Comparison of ENCODE assay signal across 8 mouse cellular contexts in the genomic region with DNA sequence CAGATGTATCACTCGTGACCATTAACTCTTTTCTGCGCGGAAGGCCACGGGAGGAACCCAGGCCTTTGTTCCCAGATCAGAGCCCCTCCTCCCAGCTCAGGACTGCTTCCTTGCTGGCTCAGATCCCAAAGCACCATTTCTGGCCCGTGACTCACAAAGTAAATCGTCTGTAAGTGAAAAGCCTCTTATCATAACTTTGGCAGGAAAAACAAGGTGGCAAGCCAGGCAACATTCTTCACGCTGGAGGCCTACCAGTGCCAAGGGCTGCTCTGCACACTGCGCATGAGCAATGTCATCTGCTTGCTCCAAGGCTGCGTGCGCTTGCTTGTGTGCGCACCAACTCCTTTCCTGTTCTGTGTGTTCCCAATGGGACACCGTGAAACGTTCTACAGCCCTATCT. TPM values are rescaled to one million over a fixed set of nuclear protein-coding genes. Genes with fewer than 3 reads are reported as not detected.
A peak's percentile ranks its signal among the peaks of the same experiment; 100 is the strongest.
DNase-seq lines count a peak whose midpoint lies in the region; ATAC-seq and TF ChIP-seq lines count a peak whose summit lies in the region.
"Had no signal": no experiment of that assay in that cellular context is flagged by ENCODE, and none has a peak within 500 bp of the region (broad histone marks: within the 10 kb centered on the region; RNA-seq: fewer than 3 reads in every experiment).

No protein-coding gene starts in this region.

- 24% methylated on average over 13 of the region's 13 CpGs for WGBS in intestine, embryonic 16.5 days

- H3K9me3 ChIP-seq in intestine, embryonic 16.5 days (ENCODE audit: control insufficient read depth, low read length), result no peaks in the 10 kb centered on the region

- no peaks in the 10 kb centered on the region for H3K27me3 ChIP-seq in intestine, embryonic 16.5 days (replicated peaks; ENCODE audit: control insufficient read depth, insufficient read depth, low read length)

- H3K4me2 ChIP-seq in intestine, embryonic 16.5 days (ENCODE audit: low read depth, low read length), result 0 out of 2 replicates have a peak overlapping the region, but pooled peaks have one; percentile 14

- no peaks in the 10 kb centered on the region for H3K36me3 ChIP-seq in intestine, embryonic 16.5 days (ENCODE audit: control insufficient read depth, insufficient read depth, low read length)

- DNase-seq in R1 (ENCODE audit: low read depth, low spot score), result peak; percentile 80
- peak; percentile 75 for DNase-seq in gastrocnemius, adult 2 months
- DNase-seq in left cerebral cortex, adult 8-10 months (ENCODE audit: low spot score in 2 of 2), result peak; percentile 36 to 82
- peak; percentile 89 for DNase-seq in ovary, adult 18-20 months (ENCODE audit: low spot score)
- DNase-seq in spleen, postnatal 10 days (ENCODE audit: low spot score in 2 of 2), result no peak

- ATAC-seq in intestine, embryonic 16.5 days, result peak; percentile 84

- peak overlapping the region; percentile 74 for H3K27ac ChIP-seq in brown adipose tissue, adult 24 weeks (replicated peaks; ENCODE audit: low read depth, low read length)
- peak overlapping the region; percentile 83 for H3K27ac ChIP-seq in gastrocnemius, adult 2 months
- peak overlapping the region; percentile 65 for H3K27ac ChIP-seq in intestine, embryonic 16.5 days (ENCODE audit: low read length)
- H3K27ac ChIP-seq: liver, embryonic 14.5 days had no signal

- no peak for TF ChIP-seq CTCF in gastrocnemius, adult 2 months (IDR thresholded peaks at IDR 0.05)

- H3K4me3 ChIP-seq in brown adipose tissue, adult 24 weeks (ENCODE audit: insufficient read depth, low read depth, low read length), result peak overlapping the region; percentile 36
- peak overlapping the region; percentile 58 for H3K4me3 ChIP-seq in gastrocnemius, adult 2 months
- H3K4me3 ChIP-seq in intestine, embryonic 16.5 days (ENCODE audit: low read length), result no peak overlapping the region

- H3K4me1 ChIP-seq in brown adipose tissue, adult 24 weeks (ENCODE audit: control insufficient read depth, insufficient read depth, insufficient read length, low read length), result no peaks in the 10 kb centered on the region
- peaks cover 13% of the 10 kb centered on the region for H3K4me1 ChIP-seq in intestine, embryonic 16.5 days (ENCODE audit: control insufficient read depth, insufficient read depth, low read length)

- intact Hi-C loops in gastrocnemius, adult 2 months (cut with DNase I), result no loop called here

- 0 out of 2 replicates have a peak overlapping the region, but pooled peaks have one; percentile 15 for H3K9ac ChIP-seq in intestine, embryonic 16.5 days (ENCODE audit: low read depth, low read length)
- H3K9ac ChIP-seq: liver, embryonic 14.5 days had no signal

RNA-seq across cellular contexts. Expression of gene Apobec3, which starts 12.1 kb away (rescaled TPM):
- polyA plus RNA-seq in brown adipose tissue, adult 24 weeks (2012; ENCODE audit: insufficient read depth, insufficient read length, missing spikeins), result 5.3 and 7.4 TPM in 2 replicates
- 1 to 10 TPM; 2.4 to 2.6 TPM for total RNA-seq in gastrocnemius, adult 2 months (2021)
- 12.9 and 16.2 TPM in 2 replicates for polyA plus RNA-seq in intestine, embryonic 16.5 days (2015; fragmentation: Nextera tagmentation; extraction: Ambion mirVana)
- 1 to 10 TPM; 4.3 to 8.1 (median 6.0) TPM for total RNA-seq in left cerebral cortex, adult 8-10 months (2022)

RNA-seq across cellular contexts. Expression of gene Cbx6, which starts 44.8 kb away (rescaled TPM):
- polyA plus RNA-seq in brown adipose tissue, adult 24 weeks (2012; ENCODE audit: insufficient read depth, insufficient read length, missing spikeins), result 3.9 and 7.3 TPM in 2 replicates
- 10 to 100 TPM in 1 of 2 experiments, 1 to 10 TPM in 1; 8.4 to 12.6 TPM for total RNA-seq in gastrocnemius, adult 2 months (2021)
- polyA plus RNA-seq in intestine, embryonic 16.5 days (2015; fragmentation: Nextera tagmentation; extraction: Ambion mirVana), result 31.4 and 31.6 TPM in 2 replicates
- total RNA-seq in left cerebral cortex, adult 8-10 months (2022), result 100 to 1,000 TPM; 293 to 319 (median 310) TPM

RNA-seq across cellular contexts. Expression of gene Npcd, which starts 45.3 kb away (rescaled TPM):
- polyA plus RNA-seq in brown adipose tissue, adult 24 weeks (2012; ENCODE audit: insufficient read depth, insufficient read length, missing spikeins), result not detected in 2 replicates
- under 1 TPM; 0.22 to 0.38 TPM for total RNA-seq in gastrocnemius, adult 2 months (2021)
- not detected in 2 replicates for polyA plus RNA-seq in intestine, embryonic 16.5 days (2015; fragmentation: Nextera tagmentation; extraction: Ambion mirVana)
- 10 to 100 TPM; 14.8 to 25.9 (median 19.3) TPM for total RNA-seq in left cerebral cortex, adult 8-10 months (2022)

Comparison
In these comparisons a context has a peak if more than half of its experiments do, and no peak if none do; other contexts are left out.
1. DNase-seq: peak in R1 (single experiment), gastrocnemius, adult 2 months (single experiment), left cerebral cortex, adult 8-10 months (2 of 2) and ovary, adult 18-20 months (single experiment); none in spleen, postnatal 10 days (0 of 2).
2. RNA of gene Cbx6, which starts 44.8 kb away (total RNA-seq): 293 to 319 TPM in left cerebral cortex, adult 8-10 months; 8.4 to 12.6 TPM in gastrocnemius, adult 2 months; every median in the first group is over 10 times any median in the second.
3. RNA of gene Npcd, which starts 45.3 kb away (total RNA-seq): 14.8 to 25.9 TPM in left cerebral cortex, adult 8-10 months; 0.22 to 0.38 TPM in gastrocnemius, adult 2 months; every median in the first group is over 10 times any median in the second.
4. Peak in every context shown above with its lines, with median percentiles within 50 percentile points of each other: H3K27ac ChIP-seq.